Mouse (Mus musculus) kidney, postnatal 10 days (tissue): ENCODE results near the gene Ica1l.

Source experiments
- DNase-seq: peaks from one replicate; pipeline ENCODE4 v3.0.0; 2021; ENCODE audit warnings: mixed read lengths

Ica1l gene

DNA sequence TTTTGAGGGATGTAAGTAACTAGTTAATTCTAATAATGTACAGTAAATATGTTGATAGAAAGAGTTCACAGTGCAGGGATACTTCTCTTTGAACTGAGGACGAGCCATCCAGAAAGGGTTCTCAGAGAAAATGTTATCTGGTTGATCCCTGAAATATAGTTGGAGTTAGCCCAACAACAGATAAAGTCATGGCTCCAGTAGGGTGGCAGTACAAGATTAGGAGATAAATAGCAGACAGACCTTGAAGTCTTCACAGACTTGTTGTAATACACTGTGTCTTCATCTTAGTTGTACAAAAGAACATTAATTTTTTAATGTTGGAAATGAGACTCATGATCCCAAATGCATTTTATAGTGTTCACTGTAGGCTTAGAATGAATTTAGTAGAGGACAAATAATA lies 83.0 kb downstream of the Ica1l start:
- no peak for DNase-seq

DNA sequence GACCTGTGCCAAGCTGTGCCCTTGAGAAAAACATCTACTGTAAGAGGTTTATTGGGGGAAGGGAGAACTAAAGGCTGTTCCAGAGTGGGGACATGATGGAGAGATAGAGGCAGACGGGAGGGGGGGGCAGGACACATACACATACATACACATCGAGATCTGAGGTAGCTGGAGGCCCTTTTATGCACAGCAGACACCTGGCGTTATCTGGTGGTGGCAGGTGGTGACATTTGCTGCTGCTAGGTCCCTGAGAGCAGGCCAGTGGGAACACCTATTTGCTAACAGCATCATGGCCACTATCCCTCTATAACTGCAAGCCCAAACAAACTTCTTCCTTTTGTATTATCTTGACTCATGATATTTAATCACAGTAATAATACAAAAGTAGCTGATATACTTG lies 85.8 kb downstream of the Ica1l start:
- DNase-seq, result no peak

GRCm38 (mm10) chr1:59947509-59947908 lies 95.5 kb downstream of the Ica1l start:
- DNase-seq, result no peak

- DNase-seq, result no peak
Observed at GRCm38 (mm10) chr1:59945969-59946368, 97.0 kb downstream of the Ica1l start.

DNA sequence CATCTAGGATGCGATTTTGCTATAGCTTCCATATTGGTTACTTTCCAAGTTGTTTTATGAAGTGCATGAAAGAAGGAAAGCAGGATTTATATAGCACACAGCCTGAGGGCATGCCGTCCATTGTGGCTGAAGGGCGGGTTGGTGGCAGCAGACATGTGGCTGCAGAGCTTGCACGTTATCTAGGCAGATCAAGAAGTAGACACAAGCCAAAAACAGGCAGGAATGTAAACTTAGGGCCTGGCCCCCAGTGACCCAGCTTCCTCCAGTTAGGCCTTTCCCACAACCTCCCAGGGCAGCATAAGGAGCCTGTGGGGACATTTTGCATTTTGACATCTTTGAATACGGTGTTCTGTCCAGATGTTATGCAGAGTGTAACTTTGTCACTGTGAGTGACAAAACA lies 99.2 kb downstream of the Ica1l start:
- peak; percentile 30 for DNase-seq

DNA sequence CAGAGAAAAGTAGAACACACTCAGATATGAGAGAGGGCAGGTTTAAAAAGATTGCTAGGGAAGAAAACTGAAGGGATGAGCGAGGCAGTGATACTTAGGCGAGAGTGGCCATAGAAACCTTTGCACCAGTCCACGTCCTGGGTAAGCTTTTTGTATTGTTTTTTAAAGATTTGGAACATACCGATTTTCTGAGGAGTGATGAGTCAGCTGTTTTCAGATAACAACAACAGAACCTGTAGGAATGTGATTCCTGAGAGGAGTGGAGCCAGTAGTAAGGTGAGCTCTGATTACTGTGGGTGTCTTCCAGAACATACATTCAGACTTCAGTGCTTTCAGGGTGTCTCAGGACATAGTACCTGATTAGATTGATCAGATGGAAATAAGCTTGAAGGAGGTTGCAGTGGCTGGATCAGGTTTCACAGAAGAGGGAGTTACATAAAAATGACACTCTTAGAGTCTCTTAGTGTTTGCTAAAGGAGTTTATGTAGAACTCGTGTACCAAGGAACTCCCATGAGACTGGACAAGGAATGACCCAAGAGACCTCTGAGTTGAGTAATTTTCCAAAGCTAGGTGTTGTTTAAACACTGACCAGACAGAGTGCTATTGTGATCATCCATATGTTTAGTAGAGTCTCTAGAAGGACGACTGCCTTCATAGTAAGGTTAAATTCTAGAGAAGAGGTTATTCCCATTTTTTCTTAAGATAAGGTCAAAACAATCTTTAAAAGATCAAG lies 100.8 kb downstream of the Ica1l start:
- no peak for DNase-seq

- DNase-seq, result no peak
Observed at GRCm38 (mm10) chr1:59941063-59941462, 101.9 kb downstream of the Ica1l start.

- no peak for DNase-seq
Observed at GRCm38 (mm10) chr1:59932991-59933390, 110.0 kb downstream of the Ica1l start.
